Mouse (Mus musculus) cerebral cortex, adult 2 months (tissue): ENCODE measurements around the gene Dolpp1.

ENCODE experiments used
- WGBS: fragments of 180-500 bp; shearing (Covaris S2); methylation state at CpG from one replicate; pipeline ENCODE4 v1.1.7; 2018; 5-methylcytosine and 5-hydroxymethylcytosine counted together

The Dolpp1 gene

GRCm38 (mm10) chr2:30377721-30378120 is 14.3 kb upstream of the Dolpp1 start:
- WGBS, result 71% methylated on average over 5 of the region's 5 CpGs

- WGBS, result 79% methylated on average over 7 of the region's 7 CpGs
Measured at GRCm38 (mm10) chr2:30379307-30379706, 12.7 kb upstream of the Dolpp1 start.

- 77% methylated on average over 10 of the region's 10 CpGs for WGBS
Measured at GRCm38 (mm10) chr2:30380564-30381376, 11.3 kb upstream of the Dolpp1 start.

GRCm38 (mm10) chr2:30381377-30381725 is 10.7 kb upstream of the Dolpp1 start:
- 64% methylated on average over 4 of the region's 4 CpGs for WGBS

GRCm38 (mm10) chr2:30384814-30385213 is 7.2 kb upstream of the Dolpp1 start:
- WGBS, result 27% methylated on average over 5 of the region's 5 CpGs

- WGBS, result 83% methylated on average over 4 of the region's 4 CpGs
Measured at GRCm38 (mm10) chr2:30385591-30385990, 6.5 kb upstream of the Dolpp1 start.

- 68% methylated on average over 9 of the region's 9 CpGs for WGBS
Measured at GRCm38 (mm10) chr2:30386913-30387312, 5.1 kb upstream of the Dolpp1 start.

GRCm38 (mm10) chr2:30389000-30389399 is 3.1 kb upstream of the Dolpp1 start:
- WGBS, result 91% methylated on average over 2 of the region's 2 CpGs

GRCm38 (mm10) chr2:30392577-30393369 is 719 bp downstream of the Dolpp1 start:
- under 1% methylated on average over 54 of the region's 54 CpGs for WGBS

- 62% methylated on average over 1 of the region's 1 CpGs for WGBS
Measured at GRCm38 (mm10) chr2:30393370-30393656, 1.3 kb downstream of the Dolpp1 start.

- 87% methylated on average over 7 of the region's 7 CpGs for WGBS
Measured at GRCm38 (mm10) chr2:30395757-30396156, 3.7 kb downstream of the Dolpp1 start.

GRCm38 (mm10) chr2:30396246-30396645 is 4.2 kb downstream of the Dolpp1 start:
- WGBS, result 90% methylated on average over 7 of the region's 7 CpGs

GRCm38 (mm10) chr2:30397986-30398512 is 6.0 kb downstream of the Dolpp1 start:
- WGBS, result 80% methylated on average over 10 of the region's 10 CpGs

GRCm38 (mm10) chr2:30399191-30400171 is 7.4 kb downstream of the Dolpp1 start:
- 42% methylated on average over 20 of the region's 20 CpGs for WGBS

- WGBS, result 23% methylated on average over 1 of the region's 1 CpGs
Measured at GRCm38 (mm10) chr2:30401581-30401980, 9.5 kb downstream of the Dolpp1 start.

- 79% methylated on average over 9 of the region's 9 CpGs for WGBS
Measured at GRCm38 (mm10) chr2:30402351-30402826, 10.3 kb downstream of the Dolpp1 start.

GRCm38 (mm10) chr2:30402843-30403242 is 10.8 kb downstream of the Dolpp1 start:
- WGBS, result 76% methylated on average over 2 of the region's 2 CpGs

GRCm38 (mm10) chr2:30403870-30404269 is 11.8 kb downstream of the Dolpp1 start:
- 79% methylated on average over 1 of the region's 1 CpGs for WGBS

- 82% methylated on average over 2 of the region's 2 CpGs for WGBS
Measured at GRCm38 (mm10) chr2:30407221-30407620, 15.2 kb downstream of the Dolpp1 start.

- WGBS, result 90% methylated on average over 10 of the region's 10 CpGs
Measured at GRCm38 (mm10) chr2:30407778-30408177, 15.7 kb downstream of the Dolpp1 start.

- WGBS, result 81% methylated on average over 8 of the region's 8 CpGs
Measured at GRCm38 (mm10) chr2:30408452-30409100, 16.5 kb downstream of the Dolpp1 start.
